Mouse (Mus musculus): ENCODE results near the gene Pced1b. TPM values are rescaled to one million over a fixed set of nuclear protein-coding genes. Genes with fewer than 3 reads are reported as not detected.

Pced1b gene
- polyA plus RNA-seq, 1 experiment = 38.2 TPM

- TF ChIP-seq EP300 (IDR thresholded peaks at IDR 0.05; ENCODE audit: insufficient read depth, low read depth, low read length) = no peak
- TF ChIP-seq POLR2A (IDR thresholded peaks at IDR 0.05; ENCODE audit: insufficient read depth, low read length) = no peak
- no peak for TF ChIP-seq CTCF (IDR thresholded peaks at IDR 0.05; ENCODE audit: low read depth, low read length)
- H3K9ac ChIP-seq (ENCODE audit: low read depth, poor library complexity, severe bottlenecking) = no peak overlapping the region
- no peaks in the 10 kb centered on the region for H3K27me3 ChIP-seq (ENCODE audit: control insufficient read depth, insufficient read depth, low read length, poor library complexity, severe bottlenecking)
- H3K4me1 ChIP-seq (ENCODE audit: control insufficient read depth, insufficient read depth, low read length) = no peaks in the 10 kb centered on the region
- no peaks in the 10 kb centered on the region for H3K9me3 ChIP-seq (replicated peaks; ENCODE audit: control insufficient read depth, insufficient read depth, low read length, poor library complexity, severe bottlenecking)
- H3K4me3 ChIP-seq (ENCODE audit: low read depth, low read length) = no peak overlapping the region
- no peaks in the 10 kb centered on the region for H3K36me3 ChIP-seq (ENCODE audit: control insufficient read depth, insufficient read depth, low read length, poor library complexity, severe bottlenecking)
- no peak overlapping the region for H3K27ac ChIP-seq (ENCODE audit: insufficient read depth, low read length)
Measured at GRCm38 (mm10) chr15:97290351-97290750, 43.4 kb downstream of the Pced1b start.

DNA sequence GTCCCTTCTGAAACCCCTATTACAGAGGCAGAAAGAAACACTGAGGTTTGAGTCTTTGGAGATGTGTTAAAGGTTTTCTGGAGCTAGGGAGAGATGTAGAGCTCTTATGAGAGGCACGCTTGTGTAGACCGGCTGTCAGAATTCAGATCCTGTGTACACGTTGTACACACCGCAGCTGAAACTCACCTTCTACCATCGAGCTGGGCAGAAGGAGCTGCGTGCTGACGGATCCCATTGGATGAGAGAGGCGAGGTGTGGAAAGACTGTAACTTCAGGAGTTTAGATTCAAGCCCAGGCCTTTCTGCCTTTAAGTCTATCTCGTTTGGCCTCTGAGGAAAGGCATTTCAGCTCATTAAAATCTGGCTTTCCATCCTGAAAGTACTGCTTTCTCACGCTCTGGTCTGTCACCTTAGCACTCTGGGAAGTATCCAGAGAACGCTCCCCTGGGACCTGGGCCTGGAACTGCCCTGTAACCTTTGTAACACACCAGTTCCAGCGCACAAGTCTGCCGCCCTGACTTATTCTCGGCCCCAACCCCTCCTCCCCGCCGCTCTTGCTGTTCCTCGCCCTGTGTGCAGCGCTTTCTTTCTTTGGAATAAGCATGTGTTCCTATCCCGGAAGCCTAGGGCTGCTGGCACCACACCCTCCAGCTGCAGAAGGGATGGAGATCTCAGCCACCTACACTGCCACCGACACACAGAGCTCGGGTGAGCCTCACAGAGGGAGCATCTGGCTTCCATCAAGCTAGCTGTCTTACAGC, 44.6 kb downstream of the Pced1b start:
- no peak for TF ChIP-seq EP300 (IDR thresholded peaks at IDR 0.05; ENCODE audit: insufficient read depth, low read depth, low read length)
- TF ChIP-seq POLR2A (IDR thresholded peaks at IDR 0.05; ENCODE audit: insufficient read depth, low read length) = no peak
- Histone ChIP-seq H3K36me3 (ENCODE audit: control insufficient read depth, insufficient read depth, low read length, poor library complexity, severe bottlenecking) (no peaks in the 10 kb centered on the region), H3K9me3 (replicated peaks; ENCODE audit: control insufficient read depth, insufficient read depth, low read length, poor library complexity, severe bottlenecking) (no peaks in the 10 kb centered on the region), H3K4me3 (ENCODE audit: low read depth, low read length) (no peak overlapping the region), H3K27ac (ENCODE audit: insufficient read depth, low read length) (no peak overlapping the region), H3K9ac (ENCODE audit: low read depth, poor library complexity, severe bottlenecking) (no peak overlapping the region), H3K4me1 (ENCODE audit: control insufficient read depth, insufficient read depth, low read length) (no peaks in the 10 kb centered on the region), H3K27me3 (ENCODE audit: control insufficient read depth, insufficient read depth, low read length, poor library complexity, severe bottlenecking) (no peaks in the 10 kb centered on the region)

- Histone ChIP-seq H3K27me3 (ENCODE audit: control insufficient read depth, insufficient read depth, low read length, poor library complexity, severe bottlenecking) (no peaks in the 10 kb centered on the region), H3K27ac (ENCODE audit: insufficient read depth, low read length) (no peak overlapping the region), H3K4me3 (ENCODE audit: low read depth, low read length) (no peak overlapping the region), H3K36me3 (ENCODE audit: control insufficient read depth, insufficient read depth, low read length, poor library complexity, severe bottlenecking) (no peaks in the 10 kb centered on the region), H3K4me1 (ENCODE audit: control insufficient read depth, insufficient read depth, low read length) (no peaks in the 10 kb centered on the region), H3K9me3 (replicated peaks; ENCODE audit: control insufficient read depth, insufficient read depth, low read length, poor library complexity, severe bottlenecking) (no peaks in the 10 kb centered on the region), H3K9ac (ENCODE audit: low read depth, poor library complexity, severe bottlenecking) (no peak overlapping the region)
- TF ChIP-seq CTCF (IDR thresholded peaks at IDR 0.05; ENCODE audit: low read depth, low read length) = no peak
- no peak for TF ChIP-seq POLR2A (IDR thresholded peaks at IDR 0.05; ENCODE audit: insufficient read depth, low read length)
- no peak for TF ChIP-seq EP300 (IDR thresholded peaks at IDR 0.05; ENCODE audit: insufficient read depth, low read depth, low read length)
Measured at GRCm38 (mm10) chr15:97307935-97308334, 61.0 kb downstream of the Pced1b start.

- H3K4me3 ChIP-seq (ENCODE audit: low read depth, low read length) = no peak overlapping the region
- H3K4me1 ChIP-seq (ENCODE audit: control insufficient read depth, insufficient read depth, low read length) = no peaks in the 10 kb centered on the region
- no peaks in the 10 kb centered on the region for H3K36me3 ChIP-seq (ENCODE audit: control insufficient read depth, insufficient read depth, low read length, poor library complexity, severe bottlenecking)
- no peak overlapping the region for H3K27ac ChIP-seq (ENCODE audit: insufficient read depth, low read length)
- no peaks in the 10 kb centered on the region for H3K9me3 ChIP-seq (replicated peaks; ENCODE audit: control insufficient read depth, insufficient read depth, low read length, poor library complexity, severe bottlenecking)
- TF ChIP-seq POLR2A (IDR thresholded peaks at IDR 0.05; ENCODE audit: insufficient read depth, low read length) = no peak
- TF ChIP-seq CTCF (IDR thresholded peaks at IDR 0.05; ENCODE audit: low read depth, low read length) = no peak
- no peak for TF ChIP-seq EP300 (IDR thresholded peaks at IDR 0.05; ENCODE audit: insufficient read depth, low read depth, low read length)
- H3K27me3 ChIP-seq (ENCODE audit: control insufficient read depth, insufficient read depth, low read length, poor library complexity, severe bottlenecking) = no peaks in the 10 kb centered on the region
- no peak overlapping the region for H3K9ac ChIP-seq (ENCODE audit: low read depth, poor library complexity, severe bottlenecking)
Measured at GRCm38 (mm10) chr15:97309533-97309932, 62.6 kb downstream of the Pced1b start.

GRCm38 (mm10) chr15:97310251-97310650, 63.3 kb downstream of the Pced1b start:
- no peaks in the 10 kb centered on the region for H3K4me1 ChIP-seq (ENCODE audit: control insufficient read depth, insufficient read depth, low read length)
- no peaks in the 10 kb centered on the region for H3K9me3 ChIP-seq (replicated peaks; ENCODE audit: control insufficient read depth, insufficient read depth, low read length, poor library complexity, severe bottlenecking)
- H3K27ac ChIP-seq (ENCODE audit: insufficient read depth, low read length) = no peak overlapping the region
- no peak for TF ChIP-seq EP300 (IDR thresholded peaks at IDR 0.05; ENCODE audit: insufficient read depth, low read depth, low read length)
- no peak overlapping the region for H3K4me3 ChIP-seq (ENCODE audit: low read depth, low read length)
- no peaks in the 10 kb centered on the region for H3K27me3 ChIP-seq (ENCODE audit: control insufficient read depth, insufficient read depth, low read length, poor library complexity, severe bottlenecking)
- no peaks in the 10 kb centered on the region for H3K36me3 ChIP-seq (ENCODE audit: control insufficient read depth, insufficient read depth, low read length, poor library complexity, severe bottlenecking)
- no peak overlapping the region for H3K9ac ChIP-seq (ENCODE audit: low read depth, poor library complexity, severe bottlenecking)

DNA sequence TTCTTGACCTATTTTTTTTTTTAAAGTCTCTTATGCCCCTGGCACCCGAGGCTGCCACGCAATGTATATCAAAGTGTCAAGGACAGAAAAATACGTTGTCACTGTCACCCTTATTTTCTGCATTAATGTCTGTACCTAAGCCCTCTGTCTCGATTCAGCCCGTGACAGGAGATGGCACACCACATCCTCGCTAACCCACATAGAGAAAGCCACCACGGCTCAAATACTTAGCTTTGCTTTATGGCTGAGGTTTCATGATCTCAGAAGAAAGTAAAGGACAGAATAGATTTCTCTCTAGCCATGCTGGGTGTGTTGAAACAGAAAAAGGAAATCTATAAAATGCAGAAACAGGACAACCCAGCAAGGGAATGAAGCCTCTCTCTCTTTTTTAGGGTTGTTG, 64.3 kb downstream of the Pced1b start:
- Histone ChIP-seq H3K4me1 (ENCODE audit: control insufficient read depth, insufficient read depth, low read length) (no peaks in the 10 kb centered on the region), H3K4me3 (ENCODE audit: low read depth, low read length) (no peak overlapping the region), H3K9ac (ENCODE audit: low read depth, poor library complexity, severe bottlenecking) (no peak overlapping the region), H3K9me3 (replicated peaks; ENCODE audit: control insufficient read depth, insufficient read depth, low read length, poor library complexity, severe bottlenecking) (no peaks in the 10 kb centered on the region), H3K36me3 (ENCODE audit: control insufficient read depth, insufficient read depth, low read length, poor library complexity, severe bottlenecking) (no peaks in the 10 kb centered on the region), H3K27me3 (ENCODE audit: control insufficient read depth, insufficient read depth, low read length, poor library complexity, severe bottlenecking) (no peaks in the 10 kb centered on the region), H3K27ac (ENCODE audit: insufficient read depth, low read length) (no peak overlapping the region)
- TF ChIP-seq EP300 (IDR thresholded peaks at IDR 0.05; ENCODE audit: insufficient read depth, low read depth, low read length) (no peak), CTCF (IDR thresholded peaks at IDR 0.05; ENCODE audit: low read depth, low read length) (no peak), POLR2A (IDR thresholded peaks at IDR 0.05; ENCODE audit: insufficient read depth, low read length) (no peak)
